Mouse (Mus musculus) cerebellum, adult 11-12 months (tissue): Measurements from ENCODE around the gene Gna13.

Experiments used
- DNase-seq: peaks from one replicate; pipeline ENCODE4 v3.0.0; 2022

The Gna13 gene

GRCm38 (mm10) chr11:109350317-109350714 lies 12.3 kb upstream of the Gna13 start:
- DNase-seq = no peak

DNA sequence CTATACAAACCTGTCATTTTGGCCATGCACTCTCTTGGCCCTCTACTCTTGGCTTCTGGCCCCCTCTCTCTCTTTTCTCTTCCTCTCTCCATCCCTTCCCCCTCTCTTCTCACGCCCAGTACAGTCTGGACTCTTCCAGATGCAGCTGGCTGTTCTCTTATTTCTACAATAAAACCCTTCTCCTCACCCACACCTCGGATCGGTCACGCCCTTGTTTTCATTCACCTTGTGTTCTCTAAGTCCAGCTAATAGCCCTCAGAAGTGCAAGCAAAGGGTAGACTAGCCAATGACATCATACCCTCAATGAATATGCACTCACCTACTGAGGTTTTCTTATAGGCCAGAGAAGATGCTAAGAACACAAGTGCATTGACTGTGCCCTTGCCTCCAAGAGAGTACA lies 11.1 kb upstream of the Gna13 start:
- no peak for DNase-seq

GRCm38 (mm10) chr11:109353391-109354235 lies 9.0 kb upstream of the Gna13 start:
- peak; percentile 37 for DNase-seq

DNA sequence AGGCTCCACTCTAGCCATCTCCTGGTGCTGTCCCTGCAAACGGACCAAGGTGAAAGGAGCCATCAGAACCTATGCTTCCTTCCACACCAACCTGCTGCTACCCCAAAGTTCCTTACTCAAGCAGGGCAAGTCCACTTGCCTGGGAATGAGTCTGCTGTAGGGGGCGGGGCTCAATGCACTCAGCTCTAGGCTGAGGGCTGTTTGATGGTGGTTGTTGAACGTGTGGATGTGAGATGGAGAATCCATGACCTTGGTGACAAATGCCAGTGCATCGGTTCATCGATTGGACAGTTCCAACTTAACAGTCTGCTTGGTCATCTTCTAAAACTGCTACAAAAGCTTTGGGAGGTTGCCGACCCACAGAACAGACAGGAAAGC lies 8.4 kb upstream of the Gna13 start:
- peak; percentile 23 for DNase-seq

GRCm38 (mm10) chr11:109355771-109356388 lies 6.8 kb upstream of the Gna13 start:
- DNase-seq = peak; percentile 75

GRCm38 (mm10) chr11:109357171-109357570 lies 5.5 kb upstream of the Gna13 start:
- no peak for DNase-seq

GRCm38 (mm10) chr11:109358549-109358948 lies 4.1 kb upstream of the Gna13 start:
- peak; percentile 45 for DNase-seq

DNA sequence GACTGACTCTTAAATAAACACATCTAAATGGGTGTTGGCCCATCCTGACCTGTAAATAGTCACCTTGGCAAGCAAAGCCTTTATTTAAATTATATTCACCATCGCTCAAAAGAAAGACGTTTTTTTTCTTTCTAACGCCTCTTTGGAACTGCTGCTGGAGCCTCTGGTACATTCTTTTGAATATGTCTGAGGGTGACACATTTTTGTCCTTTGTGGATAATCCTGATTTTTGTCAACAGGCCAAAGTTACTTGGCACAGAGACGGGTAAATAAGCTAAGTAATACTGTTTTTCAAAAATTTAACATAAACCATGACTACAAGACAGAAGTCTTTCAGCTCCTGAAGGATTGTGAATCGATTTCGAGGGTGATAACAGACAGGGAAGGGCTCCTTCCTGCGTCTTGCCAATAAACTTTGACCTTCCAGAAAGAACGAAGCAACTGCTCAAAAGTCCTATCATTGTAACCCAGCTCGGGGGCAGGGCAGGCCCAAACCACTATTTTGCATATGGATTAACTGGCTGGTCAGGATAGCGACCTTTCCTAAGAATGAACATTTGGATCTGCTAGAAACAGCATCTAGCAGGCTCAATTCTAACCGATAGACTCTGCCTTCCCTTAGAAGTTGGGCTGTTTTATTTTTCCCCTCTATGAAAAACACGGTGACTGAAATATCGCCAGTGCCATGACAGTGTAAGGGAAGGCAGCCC lies 3.4 kb upstream of the Gna13 start:
- peak; percentile 37 for DNase-seq

DNA sequence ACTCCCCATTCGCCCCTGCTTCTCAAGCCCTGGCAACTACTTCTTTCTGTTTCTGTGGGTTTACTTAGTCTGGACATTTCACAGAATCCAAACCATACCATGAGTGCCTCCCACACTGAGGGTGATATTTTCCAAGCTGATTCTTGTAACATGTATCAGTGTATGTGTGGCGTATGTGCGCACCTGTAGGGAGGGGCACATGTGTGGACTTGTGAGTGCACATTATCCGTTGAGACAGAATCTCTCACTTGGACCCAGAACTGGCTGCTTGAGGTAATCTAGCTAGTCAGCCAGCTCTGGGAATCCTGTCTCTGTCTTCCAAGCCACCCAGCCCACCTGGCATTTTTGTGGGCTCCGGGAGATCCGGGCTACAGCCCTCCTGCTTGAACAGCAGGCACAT lies 2.5 kb upstream of the Gna13 start:
- peak; percentile 26 for DNase-seq

GRCm38 (mm10) chr11:109360581-109361040 lies 2.0 kb upstream of the Gna13 start:
- no peak for DNase-seq

DNA sequence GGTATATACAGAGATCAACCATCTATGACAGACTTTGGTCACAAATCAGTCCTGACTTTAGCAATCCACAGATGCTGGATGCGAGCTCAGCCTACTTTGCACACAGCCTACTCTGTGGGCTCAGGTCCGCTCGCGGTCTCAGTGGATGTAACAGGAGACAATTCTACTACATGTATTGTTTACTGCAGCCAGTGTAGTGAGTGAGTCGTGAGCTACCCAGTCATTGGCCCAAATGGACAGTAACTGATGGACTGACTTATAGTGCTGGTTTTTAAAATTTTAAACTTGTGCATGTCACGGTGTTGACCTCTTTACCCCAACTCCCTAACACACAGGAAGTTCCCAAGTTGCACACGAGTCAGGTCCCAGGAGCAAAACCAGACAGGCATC lies 1.4 kb upstream of the Gna13 start:
- DNase-seq = peak; percentile 40

- peak; percentile 58 for DNase-seq
These were observed 784 bp upstream of the Gna13 start for GRCm38 (mm10) chr11:109361631-109362462.

DNA sequence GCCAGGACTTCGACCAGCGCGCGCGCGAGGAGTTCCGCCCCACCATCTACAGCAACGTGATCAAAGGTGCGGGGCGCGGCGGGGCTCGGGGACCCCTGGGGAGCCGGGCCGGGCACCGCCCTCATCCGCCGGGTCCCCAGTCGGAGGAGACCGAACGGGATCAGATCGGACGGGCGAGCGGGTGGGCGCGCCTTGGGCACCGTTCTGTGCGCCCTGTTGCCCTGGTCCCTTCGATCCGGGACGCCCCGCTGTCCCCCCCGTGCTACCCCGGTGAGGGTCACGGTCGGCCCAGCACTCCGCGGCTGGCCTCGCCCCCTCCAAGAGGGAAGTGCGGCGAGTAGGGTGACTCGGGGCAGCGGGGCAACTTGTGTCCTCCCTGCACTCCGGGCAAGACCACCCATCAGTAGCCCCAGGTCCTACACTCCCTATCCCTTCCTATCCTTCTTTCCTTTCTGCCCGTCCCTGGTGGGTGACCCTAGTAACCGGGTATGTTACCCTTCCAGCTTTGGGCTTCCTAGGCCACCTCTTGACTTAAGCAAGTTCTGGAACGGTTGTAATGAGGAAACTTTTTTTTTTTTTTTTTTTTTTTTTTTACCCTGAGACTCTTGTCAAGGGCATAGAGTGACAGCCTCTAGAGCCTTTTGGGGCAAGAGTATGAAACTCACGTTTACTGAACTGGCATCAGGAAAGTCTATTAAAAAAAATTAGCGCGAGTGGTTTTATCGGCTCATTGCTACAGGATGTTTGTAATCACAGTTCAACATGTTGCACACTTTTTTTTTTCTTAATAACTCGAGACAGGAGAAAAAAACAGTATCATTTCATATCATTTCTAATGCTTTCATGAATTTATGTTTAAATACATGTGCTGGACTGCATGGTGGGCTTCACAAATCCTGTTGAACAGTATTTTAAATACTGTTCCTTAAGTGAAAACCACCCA lies 831 bp downstream of the Gna13 start:
- no peak for DNase-seq

DNA sequence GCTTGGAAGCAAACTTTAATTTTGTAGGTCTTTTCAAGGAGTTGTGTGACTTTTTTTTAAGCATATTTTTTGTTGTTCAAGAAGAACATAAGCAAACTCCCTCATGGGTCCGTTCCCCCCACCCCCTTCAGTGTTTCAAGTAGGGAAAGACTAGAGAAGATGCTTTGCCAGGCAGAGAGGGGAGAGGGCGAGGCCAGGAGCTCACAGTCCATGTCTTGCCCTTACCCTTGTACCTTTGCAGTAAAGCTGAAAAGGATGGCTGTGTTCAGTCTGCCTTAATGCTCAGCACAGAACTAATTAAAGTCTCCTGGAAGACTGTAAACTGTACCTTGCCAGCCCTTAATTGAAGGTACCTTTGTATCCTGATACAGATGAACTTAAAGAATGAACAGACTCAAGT lies 1.7 kb downstream of the Gna13 start:
- DNase-seq = peak; percentile 23

- DNase-seq = no peak
These were observed 2.2 kb downstream of the Gna13 start for GRCm38 (mm10) chr11:109364881-109365280.

GRCm38 (mm10) chr11:109365818-109366217 lies 3.2 kb downstream of the Gna13 start:
- no peak for DNase-seq

DNA sequence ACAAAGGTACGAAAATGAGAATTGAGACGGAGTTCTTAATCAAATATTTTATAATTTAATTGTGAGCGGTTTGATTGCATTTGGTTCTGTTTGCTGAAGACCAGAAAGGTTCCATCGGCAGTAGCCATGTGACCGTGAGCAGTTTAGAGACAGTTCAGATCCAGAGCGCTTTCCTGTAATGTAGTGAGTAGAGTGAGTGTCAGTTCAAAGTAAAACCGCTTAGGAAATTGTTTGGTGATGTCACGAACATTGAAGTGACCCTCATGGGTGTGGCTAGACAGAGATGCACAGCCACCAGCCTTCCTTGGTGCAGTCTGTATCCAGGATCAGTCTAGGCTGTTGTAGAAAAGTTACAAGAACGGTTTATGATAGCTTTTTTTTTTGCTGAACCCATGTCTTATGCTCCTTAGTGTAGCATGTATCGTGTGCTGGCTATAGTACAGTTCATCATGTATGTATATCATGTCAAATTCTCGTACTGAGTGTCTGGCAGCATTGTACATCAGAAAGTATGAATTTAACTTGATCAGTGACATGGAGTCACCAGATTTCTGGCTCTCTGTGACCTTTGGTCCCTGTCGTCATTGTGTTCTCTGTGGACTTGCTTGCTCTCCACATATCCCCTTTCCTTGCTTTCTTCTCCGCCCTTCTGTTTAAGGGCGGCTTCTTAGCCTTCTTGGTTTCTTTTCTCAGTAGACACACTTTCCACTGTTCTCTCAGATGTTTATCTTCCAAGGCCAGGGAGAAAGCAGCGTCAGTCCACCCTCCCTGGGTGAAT lies 4.4 kb downstream of the Gna13 start:
- no peak for DNase-seq

- peak; percentile 28 for DNase-seq
These were observed 6.5 kb downstream of the Gna13 start for GRCm38 (mm10) chr11:109369026-109369637.

DNA sequence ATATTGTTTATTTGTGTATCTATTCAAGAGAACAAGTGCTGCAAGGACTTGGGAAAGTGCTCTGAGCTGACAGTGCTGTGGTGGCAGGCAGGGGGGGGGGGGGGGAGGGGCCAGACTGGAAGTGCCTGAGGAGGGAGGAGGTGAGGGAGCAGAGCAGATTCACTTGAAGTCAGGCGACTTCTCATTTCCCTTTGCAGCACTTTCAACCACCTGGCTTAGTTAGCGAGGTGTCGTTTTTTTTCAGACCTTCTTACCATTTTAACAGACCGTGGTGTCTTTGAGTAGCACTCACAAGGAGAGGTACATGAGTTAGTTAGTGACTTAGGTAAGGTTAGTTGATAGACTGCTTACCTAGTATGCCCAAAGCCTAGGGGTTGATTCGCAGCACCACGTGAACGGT lies 12.8 kb downstream of the Gna13 start:
- no peak for DNase-seq

- peak; percentile 68 for DNase-seq
These were observed 14.0 kb downstream of the Gna13 start for GRCm38 (mm10) chr11:109376484-109377143.
